Mouse (Mus musculus): ENCODE data around the gene Fam90a1b.
"Not testable (repeated sequence)": the region's sequence is repeated elsewhere in the genome, so short reads cannot be mapped to it uniquely, and the experiment has no call there.

The Fam90a1b gene

DNA sequence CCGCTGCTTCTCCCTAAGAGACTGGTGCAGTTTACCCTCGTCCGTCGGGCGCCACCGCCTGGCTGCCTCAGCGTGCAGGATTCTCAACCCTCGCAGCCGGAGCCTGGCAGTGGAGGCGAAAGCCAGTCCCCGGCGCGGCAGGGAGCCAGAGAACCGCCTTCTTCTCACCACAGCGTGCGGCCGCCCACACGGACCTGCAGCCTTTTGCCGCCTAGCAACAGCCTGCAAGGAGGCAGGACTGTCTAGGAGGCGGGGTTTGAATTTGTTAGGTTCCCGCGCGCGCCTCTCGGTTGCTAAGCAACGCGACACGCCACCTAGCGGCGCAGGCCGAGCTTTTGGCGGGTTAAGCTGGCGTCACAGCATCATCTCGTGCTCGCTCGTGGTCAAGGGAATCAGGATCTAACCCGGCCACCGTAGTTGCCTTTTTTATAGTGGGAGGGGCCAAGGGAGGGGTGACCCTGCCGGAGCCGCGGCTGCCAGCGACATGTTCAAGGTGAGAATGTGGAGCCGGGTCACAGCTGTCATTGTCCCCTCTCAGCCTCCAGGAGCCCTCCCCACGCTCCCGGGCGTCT lies at the start of gene Fam90a1b, which contains the start of gene Apoo:
Gene Fam90a1b (minus strand): TSS at position 108 of the 572 bp plus-strand sequence.
Gene Apoo (plus strand): TSS at position 448 of the 572 bp plus-strand sequence.
- DNase-seq (ENCODE audit: low spot score), result peak; percentile 94

DNA sequence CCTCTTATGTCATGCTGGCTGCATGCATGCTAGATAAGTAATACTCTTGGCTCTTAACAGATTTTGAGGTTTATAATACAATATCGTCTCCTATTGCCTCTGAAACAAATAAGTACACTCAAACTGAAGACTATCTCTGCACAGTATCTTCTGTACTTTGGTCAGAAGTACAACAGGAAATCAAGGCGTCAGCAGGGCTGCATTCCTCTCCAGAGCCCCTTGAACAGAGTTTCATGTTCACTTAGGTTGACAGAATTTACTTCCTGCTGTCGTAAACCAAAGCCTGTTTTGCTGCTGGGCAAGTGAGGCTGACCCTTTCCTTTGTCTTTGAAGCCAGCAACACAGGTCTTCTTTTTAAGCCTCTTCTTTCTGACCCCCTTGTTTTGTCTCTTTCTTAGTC lies 42.4 kb upstream of the Fam90a1b start:
- no peak for DNase-seq (ENCODE audit: low spot score)

DNA sequence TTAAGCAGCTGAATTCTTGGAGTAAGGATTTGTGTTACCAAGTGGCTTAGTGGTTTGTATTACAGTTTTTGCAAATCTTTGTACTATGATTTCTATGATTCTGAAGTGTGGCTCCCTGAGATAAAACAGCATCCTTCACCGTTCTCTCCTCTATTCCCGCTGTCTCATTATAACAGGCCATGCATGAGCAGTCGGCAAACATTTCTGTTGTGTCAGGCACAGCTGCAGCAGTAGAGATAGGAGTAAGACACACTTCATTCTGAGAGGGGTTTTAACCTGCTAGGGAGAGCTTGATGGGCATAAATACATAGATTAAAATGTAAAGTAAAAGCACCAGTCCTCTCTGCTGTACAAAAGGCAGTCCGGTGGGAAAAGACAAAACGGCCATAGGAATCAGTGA lies 12.2 kb upstream of the Fam90a1b start:
- DNase-seq (ENCODE audit: low spot score), result no peak

DNA sequence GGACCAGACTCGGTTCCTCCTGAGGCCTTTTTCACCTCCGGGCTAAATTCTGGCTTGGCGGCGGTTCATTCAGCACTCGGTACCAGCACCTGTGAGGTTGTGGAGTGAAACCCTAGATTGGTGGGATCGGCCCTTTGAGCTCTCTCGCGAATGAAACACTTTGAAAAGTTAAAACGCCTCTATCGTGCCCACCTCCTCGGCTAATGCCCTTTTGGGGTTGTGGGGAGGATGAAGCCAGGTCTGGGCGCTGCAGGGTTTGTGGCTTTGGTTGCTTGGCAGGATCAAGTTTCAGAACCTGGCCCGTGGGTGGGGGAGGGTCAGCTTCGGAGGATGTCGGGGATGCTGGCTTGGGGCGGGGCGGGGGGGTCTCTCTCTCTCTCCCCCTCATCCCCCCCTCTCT lies 671 bp upstream of the Fam90a1b start:
- DNase-seq (ENCODE audit: low spot score), result no peak

DNA sequence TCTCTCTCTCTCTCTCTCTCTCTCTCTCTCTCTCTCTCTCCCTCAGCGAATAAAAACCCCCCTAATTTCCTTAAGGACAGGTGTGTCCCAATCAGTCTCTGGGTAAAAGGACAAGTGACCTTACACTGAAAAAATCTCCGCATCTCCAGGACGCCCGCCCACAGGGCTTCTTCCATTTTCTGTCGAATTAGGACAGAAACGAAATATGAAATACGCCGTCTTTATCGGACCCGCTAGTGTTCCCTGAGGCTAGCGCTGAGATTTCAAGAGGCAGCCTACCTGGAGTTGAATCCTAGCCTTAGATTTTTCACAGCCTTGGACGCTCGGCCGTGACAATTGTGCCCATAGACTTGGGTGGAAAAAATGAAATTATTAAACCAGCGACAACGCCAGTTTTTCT lies 548 bp downstream of the Fam90a1b start:
- no peak for DNase-seq (ENCODE audit: low spot score)

DNA sequence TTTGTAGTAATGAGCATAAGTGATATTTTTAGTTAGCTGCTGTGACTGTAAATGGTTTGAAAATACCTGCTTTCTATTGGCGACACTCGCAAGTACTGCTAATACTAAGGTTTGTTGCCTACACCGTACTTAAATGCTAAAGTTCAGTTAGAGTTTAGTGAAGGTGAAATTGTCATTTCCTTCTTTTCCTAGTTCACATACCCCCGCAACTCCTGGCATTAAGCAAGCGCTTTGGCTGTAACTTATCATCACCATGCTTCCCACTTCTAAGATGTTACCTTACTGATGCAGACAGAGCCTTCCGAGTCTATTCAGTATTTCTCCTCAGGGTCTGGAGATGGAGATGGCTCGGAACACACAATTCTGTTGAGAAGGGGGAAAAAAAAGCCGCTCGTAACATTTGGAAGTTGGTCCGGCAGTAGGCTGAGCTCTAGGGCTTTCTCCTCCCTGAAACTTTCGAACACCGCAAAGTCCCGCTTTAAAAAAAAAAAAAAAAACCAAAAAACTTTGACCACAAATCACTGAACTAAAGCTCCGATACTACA lies 1.1 kb downstream of the Fam90a1b start:
- DNase-seq (ENCODE audit: low spot score), result no peak

DNA sequence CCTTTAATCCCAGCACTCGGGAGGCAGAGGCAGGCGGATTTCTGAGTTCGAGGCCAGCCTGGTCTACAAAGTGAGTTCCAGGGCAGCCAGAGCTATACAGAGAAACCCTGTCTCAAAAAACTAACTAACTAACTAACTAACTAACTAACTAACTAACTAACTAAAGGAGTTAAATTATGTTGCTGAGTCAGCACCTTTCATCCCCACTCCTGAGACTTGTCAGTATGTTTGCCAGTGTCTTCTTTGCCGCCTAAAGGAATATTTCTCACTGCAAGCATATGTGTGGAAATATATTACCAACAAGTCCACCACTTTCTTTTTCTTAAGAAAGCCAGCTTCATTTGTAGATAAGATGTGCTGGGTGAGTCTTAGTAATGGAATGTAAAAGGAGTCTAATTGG lies 22.9 kb downstream of the Fam90a1b start:
- not testable (repeated sequence) for DNase-seq (ENCODE audit: low spot score)

DNA sequence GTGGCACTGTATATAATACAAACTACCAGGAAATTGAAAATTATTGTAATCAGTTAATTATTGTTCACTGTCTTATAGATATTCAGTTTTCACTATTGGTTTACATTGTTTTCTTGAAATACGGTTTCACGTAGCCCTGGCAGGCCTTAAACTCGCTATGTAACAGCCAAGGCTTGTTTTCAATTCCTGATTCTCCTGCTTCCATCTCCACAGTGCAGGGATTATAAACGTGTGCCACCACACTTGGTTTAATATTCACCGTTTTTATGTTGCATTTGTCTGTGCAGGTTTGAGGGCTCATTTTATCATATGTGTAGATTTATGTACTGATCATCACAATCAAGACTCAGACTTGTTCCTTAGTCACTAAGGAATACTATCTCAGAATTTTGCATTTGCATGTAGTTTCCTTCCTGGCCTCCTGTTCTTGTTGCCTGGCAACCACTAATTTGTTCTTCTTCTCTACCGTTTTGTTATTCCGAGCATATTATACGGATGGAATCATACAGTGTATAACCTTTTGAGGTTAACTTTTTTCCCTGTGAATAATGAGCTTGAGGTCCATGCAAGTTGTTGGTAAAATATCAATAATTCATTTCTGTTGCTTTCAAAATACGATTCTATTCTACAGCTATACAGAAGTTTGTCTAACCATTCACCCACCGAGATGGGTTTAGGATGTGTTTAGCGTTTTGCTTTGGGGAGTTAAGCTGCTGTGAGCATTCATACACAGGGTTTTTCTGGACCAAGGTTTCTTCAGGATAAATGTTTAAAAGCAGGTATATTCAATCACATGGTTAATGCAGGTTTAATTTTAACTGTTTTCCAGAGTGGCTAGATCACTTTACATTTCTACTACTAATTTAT lies 45.3 kb downstream of the Fam90a1b start:
- peak; percentile 11 for DNase-seq (ENCODE audit: low spot score)

All from left cerebral cortex, adult 11 months (tissue).